Mouse (Mus musculus) inflammation-experienced regulatory T-cells, adult 16 weeks (primary cell): ENCODE results near the gene Tmem222. TPM values are rescaled to one million over a fixed set of nuclear protein-coding genes. Genes with fewer than 3 reads are reported as not detected.

Experiments
- polyA plus RNA-seq: library from polyadenylated mRNA; unstranded; fragments of 100-300 nt; shearing (Covaris generic); gene quantifications from one replicate; pipeline ENCODE4 v1.2.1, GENCODE M21; 2017

Tmem222 gene
- 80.6 TPM for polyA plus RNA-seq

GRCm38 (mm10) chr4:133277104-133278026 is at the start of gene Tmem222:
Gene Tmem222 (minus strand): TSS chr4:133277792.

GRCm38 (mm10) chr4:133262882-133263281 is 14.7 kb downstream of the Tmem222 start, which contains the start of gene Sytl1:
Gene Sytl1 (minus strand): TSS chr4:133263113.

DNA sequence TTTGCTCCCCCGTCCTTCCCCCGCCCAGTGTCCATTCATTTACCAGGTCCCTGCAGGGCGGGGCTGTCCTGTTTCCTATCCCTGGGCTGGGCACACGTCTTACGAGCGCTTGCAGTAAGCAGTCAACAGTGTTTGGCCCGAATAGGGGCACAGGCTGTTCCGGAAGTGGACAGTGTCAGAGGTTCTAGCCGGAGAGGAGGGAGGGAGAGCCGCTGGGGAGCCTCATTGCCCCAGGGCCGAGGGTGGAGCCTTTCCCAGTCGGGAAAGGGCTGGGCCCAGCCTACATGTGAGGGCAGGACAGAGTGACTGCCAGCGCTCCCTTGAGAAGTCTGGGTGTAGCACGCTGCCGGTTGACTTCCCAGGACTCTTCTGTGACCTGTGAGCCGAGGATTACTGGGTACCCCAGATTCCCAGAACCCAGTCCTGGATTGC is 37.1 kb downstream of the Tmem222 start, which contains the start of gene Map3k6:
Gene Map3k6, plus strand, starts transcription at position 329 of the 432 bp plus-strand sequence.

Other genes with a start within 250 kb of the Tmem222 start
- 95.9 TPM for gene Wasf2, start 147.3 kb downstream of the Tmem222 start, polyA plus RNA-seq
- gene Cd164l2, start 65.7 kb downstream of the Tmem222 start, polyA plus RNA-seq: not detected
- gene Gpr3, start 65.3 kb downstream of the Tmem222 start, polyA plus RNA-seq: not detected
- not detected for gene Map3k6, start 37.0 kb downstream of the Tmem222 start, polyA plus RNA-seq
- gene Sytl1, start 14.7 kb downstream of the Tmem222 start, polyA plus RNA-seq: 67.2 TPM
- gene Wdtc1, start 75.7 kb upstream of the Tmem222 start, polyA plus RNA-seq: 3.8 TPM
- gene Slc9a1, start 91.9 kb upstream of the Tmem222 start, polyA plus RNA-seq: 34.7 TPM
- not detected for gene Tent5b, start 202.3 kb upstream of the Tmem222 start, polyA plus RNA-seq
- gene Trnp1, start 220.8 kb upstream of the Tmem222 start, polyA plus RNA-seq: not detected
- gene Kdf1, start 241.2 kb upstream of the Tmem222 start, polyA plus RNA-seq: 1.6 TPM